ENCODE assay signal across 8 mouse cellular contexts in the genomic region with DNA sequence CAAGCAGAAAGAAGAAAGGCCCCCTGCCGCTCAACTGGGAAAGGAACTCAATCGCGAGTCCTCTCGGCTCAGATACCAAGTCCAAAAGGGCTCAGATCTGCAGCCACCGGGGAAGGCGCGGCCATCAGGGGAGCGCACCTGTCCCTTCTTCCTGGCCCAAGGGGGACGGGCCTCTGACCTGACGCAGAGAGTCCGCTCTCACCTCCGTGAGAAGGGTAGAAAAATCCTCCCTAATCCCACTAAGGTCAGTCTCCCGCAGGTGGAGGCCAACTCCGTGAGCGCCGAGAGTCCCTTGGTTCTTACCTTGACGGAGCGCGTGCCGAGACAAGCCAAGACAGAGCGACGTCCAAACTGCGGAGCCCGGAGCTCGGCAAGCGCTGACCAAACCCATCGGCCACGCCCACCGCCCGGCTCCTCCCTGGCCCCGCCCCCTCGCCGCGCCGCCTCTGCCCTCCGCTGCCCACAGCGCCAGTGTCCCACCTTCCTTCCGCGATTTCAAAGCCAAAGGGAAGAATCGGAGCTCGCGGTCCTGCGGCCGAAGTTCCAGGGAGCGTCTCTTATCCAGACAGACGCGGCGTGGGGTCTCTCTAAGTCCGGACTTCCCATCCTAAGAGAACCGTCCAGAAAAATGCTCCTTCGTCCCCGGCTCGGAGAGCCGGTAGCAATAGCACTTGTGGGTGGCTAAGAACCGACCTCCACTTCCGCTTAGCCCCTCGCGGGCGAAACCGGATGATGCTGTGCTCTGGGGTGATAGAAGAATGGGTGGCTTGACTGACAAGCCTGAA. TPM values are rescaled to one million over a fixed set of nuclear protein-coding genes. Genes with fewer than 3 reads are reported as not detected.
DNase-seq lines count a peak whose midpoint lies in the region; ATAC-seq and TF ChIP-seq lines count a peak whose summit lies in the region.

Tec (minus strand) TSS at position 393 of the 785 bp plus-strand sequence.

- TF ChIP-seq POLR2A in bone marrow macrophage, adult 2 months (IDR thresholded peaks at IDR 0.05; ENCODE audit: borderline replicate concordance, low read depth, low read length), result peak; percentile 86; the same call in 1 of the 2 replicates
- TF ChIP-seq POLR2A in embryonic fibroblast, embryonic 13.5 days (IDR thresholded peaks at IDR 0.05; ENCODE audit: low read depth, low read length), result peak; percentile 91
- peak; percentile 90 for TF ChIP-seq POLR2A in liver, adult 2 months (IDR thresholded peaks at IDR 0.05; ENCODE audit: extremely low read depth, insufficient read depth, low read length)

- peak within 1 kb of the TSS; percentile 94 for H3K4me3 ChIP-seq in bone marrow macrophage, adult 2 months (ENCODE audit: insufficient read depth, low read length)
- peak within 1 kb of the TSS; percentile 56 for H3K4me3 ChIP-seq in embryonic fibroblast, embryonic 13.5 days (ENCODE audit: insufficient read depth, low read length)
- peak within 1 kb of the TSS; percentile 48 for H3K4me3 ChIP-seq in kidney, embryonic 14.5 days (ENCODE audit: low read length)
- peak within 1 kb of the TSS; percentile 77 for H3K4me3 ChIP-seq in liver, adult 2 months (ENCODE audit: insufficient read depth, low read depth, low read length)

- peak within 1 kb of the TSS; percentile 59 for H3K9ac ChIP-seq in kidney, embryonic 14.5 days (ENCODE audit: low read depth, low read length)
- peak within 1 kb of the TSS; percentile 78 for H3K9ac ChIP-seq in liver, adult 2 months (ENCODE audit: low read depth, low read length)

- H3K4me2 ChIP-seq in kidney, embryonic 14.5 days (replicated peaks; ENCODE audit: low read depth, low read length), result peak within 1 kb of the TSS; percentile 80

- peaks cover 7% of the 10 kb centered on the region; the same call in 1 of the 2 replicates for H3K27me3 ChIP-seq in kidney, embryonic 14.5 days (ENCODE audit: control insufficient read depth, insufficient read depth, low read length)
- no peaks in the 10 kb centered on the region for H3K27me3 ChIP-seq in liver, adult 2 months (ENCODE audit: control insufficient read depth, insufficient read depth, low read length)

- no peaks in the 10 kb centered on the region for H3K36me3 ChIP-seq in kidney, embryonic 14.5 days (ENCODE audit: control insufficient read depth, insufficient read depth, low read length)
- H3K36me3 ChIP-seq in liver, adult 2 months (ENCODE audit: control insufficient read depth, insufficient read depth, low read length), result no peaks in the 10 kb centered on the region

- H3K9me3 ChIP-seq in kidney, embryonic 14.5 days (ENCODE audit: control insufficient read depth, low read length), result peaks cover 4% of the 10 kb centered on the region; the same call in 1 of the 2 replicates

- peak; percentile 97 for DNase-seq in A20 (ENCODE audit: low read depth, low spot score)
- peak; percentile 79 to 89 for DNase-seq in heart, adult 9 months (ENCODE audit: low spot score in 2 of 2)
- DNase-seq in liver, adult 2 months (ENCODE audit: extremely low read depth, low read depth, low spot score), result peak; percentile 78
- DNase-seq in spleen, postnatal 36 days (ENCODE audit: low spot score in 2 of 2), result peak; percentile 90 to 93

- H3K79me2 ChIP-seq in liver, adult 2 months (ENCODE audit: control insufficient read depth, insufficient read depth, low read length), result peaks cover 18% of the 10 kb centered on the region; the same call in 1 of the 2 replicates

- H3K27ac ChIP-seq in bone marrow macrophage, adult 2 months (ENCODE audit: insufficient read depth, low read depth, low read length), result peak within 1 kb of the TSS; percentile 82
- H3K27ac ChIP-seq in embryonic fibroblast, embryonic 13.5 days (ENCODE audit: insufficient read depth, low read length), result no peak within 1 kb of the TSS
- 0 out of 2 replicates have a peak within 1 kb of the TSS, but pooled peaks have one; percentile 0 for H3K27ac ChIP-seq in kidney, embryonic 14.5 days (ENCODE audit: low read depth, low read length)
- peak within 1 kb of the TSS; percentile 79 for H3K27ac ChIP-seq in liver, adult 2 months (replicated peaks; ENCODE audit: insufficient read depth, low read depth, low read length)

- no peak for TF ChIP-seq CTCF in bone marrow macrophage, adult 2 months (IDR thresholded peaks at IDR 0.05; ENCODE audit: low read depth, low read length)
- TF ChIP-seq CTCF in embryonic fibroblast, embryonic 13.5 days (IDR thresholded peaks at IDR 0.05; ENCODE audit: borderline replicate concordance, insufficient read depth, low read length), result no peak
- TF ChIP-seq CTCF in liver, adult 2 months (IDR thresholded peaks at IDR 0.05; ENCODE audit: low read depth, low read length), result peak; percentile 1; the same call in 1 of the 2 replicates

- peaks cover 41% of the 10 kb centered on the region for H3K4me1 ChIP-seq in bone marrow macrophage, adult 2 months (ENCODE audit: control insufficient read depth, insufficient read depth, low read length)
- peaks cover 5% of the 10 kb centered on the region; the same call in 1 of the 2 replicates for H3K4me1 ChIP-seq in embryonic fibroblast, embryonic 13.5 days (ENCODE audit: control insufficient read depth, insufficient read depth, low read length)
- peaks cover 8% of the 10 kb centered on the region for H3K4me1 ChIP-seq in kidney, embryonic 14.5 days (ENCODE audit: control insufficient read depth, insufficient read depth, low read length)
- H3K4me1 ChIP-seq in liver, adult 2 months (ENCODE audit: control insufficient read depth, insufficient read depth, low read length), result peaks cover 10% of the 10 kb centered on the region; the same call in 1 of the 2 replicates

- under 1% methylated on average over 52 of the region's 60 CpGs for WGBS in kidney, embryonic 14.5 days
- 0% methylated on average over 57 of the region's 60 CpGs for WGBS in liver, adult 2 months

- peak; percentile 92 for ATAC-seq in kidney, embryonic 14.5 days (ENCODE audit: low FRiP score, low TSS enrichment)
- peak; percentile 76 for ATAC-seq in monocyte, adult 5-6 weeks (replicated peaks; ENCODE audit: insufficient number of reproducible peaks, low FRiP score, low TSS enrichment, poor library complexity, severe bottlenecking)

RNA-seq across cellular contexts. Expression of gene Tec, which starts in this region (rescaled TPM):
- polyA plus RNA-seq in bone marrow macrophage, adult 2 months (2012; ENCODE audit: insufficient read depth, insufficient read length, missing spikeins), result 68.4 and 71.7 TPM in 2 replicates
- 9.4 and 17.0 TPM in 2 replicates for polyA plus RNA-seq in embryonic fibroblast, embryonic 13.5 days (2011; ENCODE audit: insufficient read length, low read depth, missing spikeins)
- 7.8 and 8.9 TPM in 2 replicates for polyA plus RNA-seq in kidney, embryonic 14.5 days (2014; fragmentation: Nextera tagmentation; extraction: Ambion mirVana)
- 17.7 and 24.7 TPM in 2 replicates for total RNA-seq in liver, adult 2 months (2014; rRNA removed)
- polyA plus RNA-seq in liver, adult 2 months (2012; rRNA removed), result 5.3 and 6.6 TPM in 2 replicates
- 92.8 to 110 TPM (median 97.0 TPM) in 3 replicates for total RNA-seq in monocyte, adult 5-6 weeks (2017)
